Mouse (Mus musculus) left cerebral cortex, postnatal 4 days (tissue): ENCODE data around the gene Ankrd42. TPM values are rescaled to one million over a fixed set of nuclear protein-coding genes. Genes with fewer than 3 reads are reported as not detected.

Source experiments
- DNase-seq: peaks from one replicate; pipeline ENCODE4 v3.0.0-alpha.2; 2022
- intact Hi-C: fragments of 180-260 bp; cut with DNase I; formaldehyde crosslinking; loops from one replicate; pipeline ENCODE4 v1.15.1; 2025
- total RNA-seq, 2 experiments: library from RNA; stranded (reverse); gene quantifications; 2 replicates each; pipeline ENCODE4 v1.2.3; 2021

The Ankrd42 gene
- total RNA-seq, 2 experiments from 2014 or later, result 28.9 to 33.2 TPM

GRCm38 (mm10) chr7:92583567-92583966 is 53.4 kb downstream of the Ankrd42 start:
- DNase-seq, result no peak
- intact Hi-C loops, result no loop called here

GRCm38 (mm10) chr7:92580491-92581207 is 56.3 kb downstream of the Ankrd42 start:
- intact Hi-C loops, result no loop called here
- no peak for DNase-seq

DNA sequence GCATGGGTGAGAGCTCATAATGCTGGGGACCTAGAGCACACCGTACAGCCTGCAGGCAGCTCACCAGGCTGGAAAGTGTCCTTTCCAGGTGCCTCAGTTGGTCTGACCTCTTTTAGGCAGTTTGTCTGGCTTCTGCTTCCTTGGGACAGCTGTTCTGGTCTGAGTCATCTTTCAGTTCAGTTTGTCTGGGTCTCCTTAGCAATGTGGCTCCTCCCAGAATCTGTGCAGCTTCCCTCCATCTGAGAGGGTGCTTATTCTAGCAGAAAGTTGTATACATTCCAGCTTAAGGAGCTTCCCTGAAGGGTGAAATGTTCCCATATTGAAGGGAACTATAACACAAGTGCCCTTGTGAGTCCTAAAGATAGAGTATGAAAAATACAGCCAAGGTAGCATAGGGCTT is 70.2 kb downstream of the Ankrd42 start:
- no peak for DNase-seq
- intact Hi-C loops, result no loop called here

DNA sequence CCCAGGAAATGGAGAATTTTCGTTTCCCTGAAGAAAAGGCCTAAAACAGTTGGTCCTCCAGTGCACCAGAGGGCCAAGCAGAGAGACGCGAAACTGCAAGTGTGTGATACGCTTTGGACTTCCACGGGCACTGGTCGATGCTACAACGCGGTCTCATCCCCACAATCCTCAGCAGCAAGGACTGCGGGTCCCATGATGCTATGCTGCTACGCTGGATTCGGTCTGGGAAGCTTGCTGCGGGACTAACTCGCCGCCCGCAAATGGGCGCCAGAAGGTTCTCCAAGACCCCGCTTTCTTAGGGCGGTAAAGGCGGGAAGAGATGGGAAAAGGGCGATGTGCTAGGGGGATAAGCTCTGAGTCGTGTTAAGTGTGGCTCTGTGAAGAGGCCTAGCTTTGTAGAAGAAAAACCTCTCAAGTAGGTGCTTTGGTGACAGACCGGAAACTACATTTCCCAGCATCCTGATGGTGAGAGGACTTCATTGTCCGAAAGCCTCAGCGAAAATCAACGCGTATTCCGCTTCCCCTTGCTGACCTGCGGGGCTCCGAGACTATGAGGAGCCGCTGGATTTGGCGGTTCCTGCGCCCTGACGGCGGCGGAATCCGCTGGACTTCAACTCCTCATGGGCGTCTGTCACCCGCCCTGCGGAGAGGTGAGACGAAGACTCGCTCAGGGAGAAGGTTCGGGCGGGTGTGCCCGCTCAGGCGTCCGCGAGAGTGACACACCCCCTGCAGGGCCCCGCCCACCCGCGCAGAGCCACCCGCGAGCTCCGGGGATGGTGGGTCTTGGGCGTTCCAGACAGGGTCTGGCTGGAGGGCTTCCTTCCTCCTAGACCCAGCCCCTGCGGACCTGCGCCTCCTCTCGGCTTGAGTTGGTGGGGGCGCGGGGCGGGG is 75.7 kb downstream of the Ankrd42 start, which contains the start of gene Ccdc90b:
Gene Ccdc90b, plus strand, starts transcription at position 164 of the 891 bp plus-strand sequence.
- DNase-seq, result peak; percentile 88
- intact Hi-C loops, result loop anchor here (2.0 kb wide), 1 partner anchor 456 kb away; no protein-coding TSS in a partner anchor

- intact Hi-C loops, result no loop called here
- no peak for DNase-seq
Measured at GRCm38 (mm10) chr7:92558744-92559143, 78.2 kb downstream of the Ankrd42 start.

- DNase-seq, result peak; percentile 15
- intact Hi-C loops, result no loop called here
Measured at GRCm38 (mm10) chr7:92550990-92551392, 86.0 kb downstream of the Ankrd42 start.

DNA sequence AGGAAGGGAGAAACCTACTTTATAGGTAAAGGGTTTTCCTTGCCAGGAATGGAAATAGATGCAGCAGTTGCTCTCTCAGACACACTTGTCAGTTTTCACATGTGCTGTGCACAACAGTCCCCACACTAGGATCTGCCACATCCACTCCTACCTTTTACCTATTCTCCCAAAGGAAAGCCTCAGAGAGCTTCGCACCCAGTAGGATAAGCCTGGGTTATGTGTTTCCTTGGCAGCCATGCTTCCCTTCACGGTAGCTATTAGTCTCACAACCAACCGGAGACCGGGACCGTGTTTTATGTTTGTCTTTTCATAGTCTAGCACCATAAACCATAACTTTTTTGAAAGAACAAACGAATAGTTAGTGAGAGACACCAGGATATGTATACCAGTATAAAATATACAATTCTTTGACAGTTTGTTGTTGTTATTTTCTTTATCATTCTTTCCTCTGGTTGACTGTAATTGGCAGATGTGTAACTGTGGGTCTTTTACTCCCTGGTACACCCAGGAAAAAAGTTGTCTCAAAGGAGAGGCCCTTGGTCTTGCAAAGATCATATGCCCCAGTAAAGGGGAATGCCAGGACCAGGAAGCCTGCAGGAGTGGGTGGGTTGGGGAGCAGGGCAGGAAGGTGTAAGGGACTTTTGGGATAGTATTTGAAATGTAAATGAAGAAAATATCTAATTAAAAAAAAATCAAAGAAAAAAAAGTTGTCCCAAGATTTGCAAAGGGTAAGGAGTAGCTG is 86.5 kb downstream of the Ankrd42 start:
- no peak for DNase-seq
- intact Hi-C loops, result no loop called here

GRCm38 (mm10) chr7:92546763-92547162 is 90.2 kb downstream of the Ankrd42 start:
- intact Hi-C loops, result loop anchor here (5.0 kb wide), 2 partner anchors 364 to 444 kb away; no protein-coding TSS in a partner anchor
- no peak for DNase-seq

- intact Hi-C loops, result no loop called here
- DNase-seq, result no peak
Measured at GRCm38 (mm10) chr7:92532351-92533036, 104.4 kb downstream of the Ankrd42 start.

Other genes starting within 250 kb of the Ankrd42 start
- 10 to 100 TPM; 20.6 TPM for gene Ccdc90b, start 76.0 kb downstream of the Ankrd42 start, total RNA-seq
- gene Pcf11, start 32.8 kb upstream of the Ankrd42 start, total RNA-seq, result 10 to 100 TPM; 46.2 to 54.6 TPM
- 10 to 100 TPM; 33.4 to 35.7 TPM for gene Rab30, start 104.5 kb upstream of the Ankrd42 start, total RNA-seq
- gene Ddias, start 237.1 kb upstream of the Ankrd42 start, total RNA-seq, result 1 to 10 TPM; 3.0 to 4.5 TPM
- 10 to 100 TPM; 17.5 to 20.9 TPM for gene Prcp, start 237.3 kb upstream of the Ankrd42 start, total RNA-seq